Mouse (Mus musculus): ENCODE results near the gene Chrna1. TPM values are rescaled to one million over a fixed set of nuclear protein-coding genes. Genes with fewer than 3 reads are reported as not detected.

Chrna1 gene
- polyA plus RNA-seq, 1 experiment, result 0.19 TPM

GRCm38 (mm10) chr2:73609067-73609723, 29.1 kb upstream of the Chrna1 start:
- TF ChIP-seq POLR2A (IDR thresholded peaks at IDR 0.05; ENCODE audit: low read depth, low read length) (no peak), CTCF (IDR thresholded peaks at IDR 0.05; ENCODE audit: borderline replicate concordance, insufficient read depth, low read length) (no peak)
- H3K4me3 ChIP-seq (ENCODE audit: insufficient read depth, low read length), result no peak overlapping the region
- peaks cover 3% of the 10 kb centered on the region; the same call in 1 of the 2 replicates for H3K4me1 ChIP-seq (ENCODE audit: control insufficient read depth, insufficient read depth, low read length)
- no peak overlapping the region for H3K27ac ChIP-seq (ENCODE audit: insufficient read depth, low read length)

DNA sequence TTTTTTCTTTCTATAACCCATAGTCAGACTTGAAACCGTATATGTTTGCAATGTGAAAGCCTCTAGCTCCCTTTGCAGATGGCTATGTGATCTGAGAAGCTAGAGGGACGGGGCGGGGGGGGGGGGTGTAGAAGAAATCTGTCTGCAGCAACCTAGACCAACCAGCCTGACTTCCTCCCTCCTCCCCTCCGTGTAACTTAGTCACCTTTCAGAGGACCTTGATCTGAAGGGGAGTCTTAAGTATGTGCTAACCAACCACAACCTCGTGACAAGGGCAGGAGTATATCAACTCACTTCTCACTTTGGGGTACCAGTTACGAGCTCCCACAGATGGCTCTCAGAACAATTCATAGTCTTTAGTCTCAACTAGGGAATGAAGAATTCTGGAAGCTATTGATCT, 28.3 kb upstream of the Chrna1 start:
- peaks cover 3% of the 10 kb centered on the region; the same call in 1 of the 2 replicates for H3K4me1 ChIP-seq (ENCODE audit: control insufficient read depth, insufficient read depth, low read length)
- TF ChIP-seq POLR2A (IDR thresholded peaks at IDR 0.05; ENCODE audit: low read depth, low read length) (no peak), CTCF (IDR thresholded peaks at IDR 0.05; ENCODE audit: borderline replicate concordance, insufficient read depth, low read length) (no peak)
- H3K4me3 ChIP-seq (ENCODE audit: insufficient read depth, low read length), result no peak overlapping the region
- no peak overlapping the region for H3K27ac ChIP-seq (ENCODE audit: insufficient read depth, low read length)

DNA sequence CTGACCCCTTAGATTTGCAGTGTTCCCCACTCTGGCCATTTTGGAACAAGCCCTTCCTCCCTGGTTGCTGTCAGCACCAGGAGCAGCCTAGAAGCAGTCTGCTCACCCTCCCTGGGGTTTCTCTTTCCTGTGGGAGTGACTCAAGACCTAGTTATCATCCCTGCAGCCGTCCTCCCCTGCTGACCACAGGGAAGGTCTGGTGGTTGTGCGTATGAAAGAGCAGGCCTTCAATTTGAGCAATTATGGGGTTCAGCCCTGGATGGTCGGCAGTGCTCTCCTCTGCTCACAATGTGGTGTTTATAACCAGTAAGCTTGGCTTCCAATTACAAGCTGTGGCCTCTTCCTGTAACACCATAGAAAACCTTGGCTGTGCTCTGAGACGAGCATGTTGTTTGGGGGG, 27.5 kb upstream of the Chrna1 start:
- H3K27ac ChIP-seq (ENCODE audit: insufficient read depth, low read length), result no peak overlapping the region; the same call in 1 of the 2 replicates
- TF ChIP-seq POLR2A (IDR thresholded peaks at IDR 0.05; ENCODE audit: low read depth, low read length) (no peak), CTCF (IDR thresholded peaks at IDR 0.05; ENCODE audit: borderline replicate concordance, insufficient read depth, low read length) (no peak)
- H3K4me1 ChIP-seq (ENCODE audit: control insufficient read depth, insufficient read depth, low read length), result peaks cover 3% of the 10 kb centered on the region; the same call in 1 of the 2 replicates
- H3K4me3 ChIP-seq (ENCODE audit: insufficient read depth, low read length), result no peak overlapping the region

DNA sequence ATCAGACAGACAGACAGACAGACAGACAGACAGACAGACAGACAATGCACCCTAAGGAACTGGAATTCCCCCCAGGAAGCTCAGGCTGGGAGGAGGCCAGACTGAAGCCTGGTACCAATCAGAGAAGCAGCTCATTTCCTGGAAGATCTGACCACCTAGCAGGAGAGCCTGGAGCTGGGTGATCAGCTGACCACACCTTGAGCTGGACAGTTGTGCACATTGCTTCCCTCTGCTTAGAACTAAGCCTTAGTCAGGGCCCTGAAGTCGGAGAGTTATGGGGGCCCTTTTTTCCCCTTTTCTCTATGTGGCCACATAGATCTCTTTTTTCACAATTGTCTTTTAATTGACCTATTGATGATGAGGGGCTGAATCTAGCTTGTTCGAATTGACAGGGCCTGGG, 27.0 kb upstream of the Chrna1 start:
- Histone ChIP-seq H3K4me3 (ENCODE audit: insufficient read depth, low read length) (no peak overlapping the region), H3K27ac (ENCODE audit: insufficient read depth, low read length) (no peak overlapping the region; the same call in 1 of the 2 replicates), H3K4me1 (ENCODE audit: control insufficient read depth, insufficient read depth, low read length) (peaks cover 3% of the 10 kb centered on the region; the same call in 1 of the 2 replicates)
- TF ChIP-seq POLR2A (IDR thresholded peaks at IDR 0.05; ENCODE audit: low read depth, low read length) (no peak), CTCF (IDR thresholded peaks at IDR 0.05; ENCODE audit: borderline replicate concordance, insufficient read depth, low read length) (no peak)

DNA sequence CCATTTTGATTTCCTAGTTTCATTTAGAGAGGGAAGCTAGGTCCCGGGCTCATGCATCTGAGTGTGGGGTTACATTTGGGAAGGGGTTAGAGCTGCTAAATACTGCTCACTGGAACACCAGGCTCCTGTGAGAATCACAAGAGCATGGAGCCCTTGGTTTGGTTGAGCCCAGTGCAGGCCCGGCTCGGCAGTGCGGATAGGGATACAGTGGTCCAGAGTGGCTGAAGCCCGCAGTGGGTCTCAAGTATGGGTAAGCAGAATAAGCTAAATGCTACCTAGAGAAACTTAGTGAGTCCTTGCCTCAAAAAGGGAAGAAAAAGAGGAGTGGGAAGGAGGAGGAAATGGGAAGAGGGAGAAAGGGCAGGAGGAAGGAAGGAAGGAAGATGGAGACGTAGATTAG, 26.5 kb upstream of the Chrna1 start:
- TF ChIP-seq POLR2A (IDR thresholded peaks at IDR 0.05; ENCODE audit: low read depth, low read length), result no peak
- TF ChIP-seq CTCF (IDR thresholded peaks at IDR 0.05; ENCODE audit: borderline replicate concordance, insufficient read depth, low read length), result no peak
- no peak overlapping the region for H3K27ac ChIP-seq (ENCODE audit: insufficient read depth, low read length)

GRCm38 (mm10) chr2:73605077-73605476, 24.9 kb upstream of the Chrna1 start:
- Histone ChIP-seq H3K4me3 (ENCODE audit: insufficient read depth, low read length) (no peak overlapping the region), H3K27ac (ENCODE audit: insufficient read depth, low read length) (no peak overlapping the region), H3K4me1 (ENCODE audit: control insufficient read depth, insufficient read depth, low read length) (peaks cover 3% of the 10 kb centered on the region; the same call in 1 of the 2 replicates)
- TF ChIP-seq POLR2A (IDR thresholded peaks at IDR 0.05; ENCODE audit: low read depth, low read length) (no peak), CTCF (IDR thresholded peaks at IDR 0.05; ENCODE audit: borderline replicate concordance, insufficient read depth, low read length) (no peak)

More for the DNA sequence above, 26.5 kb upstream of the Chrna1 start:
- H3K4me1 ChIP-seq (ENCODE audit: control insufficient read depth, insufficient read depth, low read length), result peaks cover 3% of the 10 kb centered on the region; the same call in 1 of the 2 replicates
- no peak overlapping the region for H3K4me3 ChIP-seq (ENCODE audit: insufficient read depth, low read length)

DNA sequence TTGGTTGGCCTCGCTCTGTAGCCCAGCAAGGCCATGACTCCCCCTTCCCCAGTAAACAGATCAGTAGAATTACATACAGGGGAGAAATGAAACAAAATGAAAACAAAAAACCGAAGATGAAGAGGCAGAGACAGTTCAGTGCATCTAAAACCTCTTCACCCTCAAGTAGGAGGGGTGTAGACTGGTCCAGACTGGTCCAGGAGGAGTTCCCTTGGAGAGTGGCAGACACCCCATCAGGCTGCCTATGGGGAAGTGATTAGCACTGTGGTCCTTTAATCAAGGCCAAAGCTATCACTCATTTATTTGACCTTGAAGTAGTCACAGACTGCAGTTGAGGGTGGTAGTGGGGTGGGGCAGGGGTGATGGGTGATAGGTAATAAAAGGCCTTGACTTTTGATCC, 24.4 kb upstream of the Chrna1 start:
- TF ChIP-seq POLR2A (IDR thresholded peaks at IDR 0.05; ENCODE audit: low read depth, low read length), result no peak
- TF ChIP-seq CTCF (IDR thresholded peaks at IDR 0.05; ENCODE audit: borderline replicate concordance, insufficient read depth, low read length), result no peak
- Histone ChIP-seq H3K4me1 (ENCODE audit: control insufficient read depth, insufficient read depth, low read length) (peaks cover 3% of the 10 kb centered on the region; the same call in 1 of the 2 replicates), H3K4me3 (ENCODE audit: insufficient read depth, low read length) (no peak overlapping the region), H3K27ac (ENCODE audit: insufficient read depth, low read length) (no peak overlapping the region)

DNA sequence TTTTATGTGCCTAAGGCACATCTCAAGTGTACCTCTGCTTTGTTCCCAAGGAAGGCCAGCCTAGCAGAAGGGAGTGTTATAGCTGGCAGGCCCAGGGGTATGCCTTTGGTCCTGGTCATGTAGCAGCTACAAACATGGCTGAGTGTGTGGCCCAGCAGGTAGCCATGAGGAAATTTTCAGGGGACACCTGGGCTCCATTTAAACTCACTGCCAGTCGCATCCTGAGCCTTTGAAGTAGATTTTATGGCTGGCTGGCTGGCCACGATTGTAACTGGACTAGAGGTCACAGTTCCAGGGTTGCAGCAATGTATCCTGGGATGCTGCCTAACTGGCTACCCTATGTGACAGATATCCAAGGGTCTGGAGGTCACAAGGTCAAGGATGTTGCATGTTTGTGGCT, 20.5 kb upstream of the Chrna1 start:
- H3K4me3 ChIP-seq (ENCODE audit: insufficient read depth, low read length), result no peak overlapping the region
- TF ChIP-seq POLR2A (IDR thresholded peaks at IDR 0.05; ENCODE audit: low read depth, low read length), result no peak
- TF ChIP-seq CTCF (IDR thresholded peaks at IDR 0.05; ENCODE audit: borderline replicate concordance, insufficient read depth, low read length), result no peak
- H3K27ac ChIP-seq (ENCODE audit: insufficient read depth, low read length), result no peak overlapping the region
- H3K4me1 ChIP-seq (ENCODE audit: control insufficient read depth, insufficient read depth, low read length), result 0 out of 2 replicates have a peak, but pooled peaks cover 3% of the 10 kb centered on the region

GRCm38 (mm10) chr2:73597772-73598171, 17.6 kb upstream of the Chrna1 start:
- no peak for TF ChIP-seq POLR2A (IDR thresholded peaks at IDR 0.05; ENCODE audit: low read depth, low read length)
- TF ChIP-seq CTCF (IDR thresholded peaks at IDR 0.05; ENCODE audit: borderline replicate concordance, insufficient read depth, low read length), result no peak
- H3K4me1 ChIP-seq (ENCODE audit: control insufficient read depth, insufficient read depth, low read length), result peaks cover 7% of the 10 kb centered on the region; the same call in 1 of the 2 replicates
- no peak overlapping the region for H3K27ac ChIP-seq (ENCODE audit: insufficient read depth, low read length)
- H3K4me3 ChIP-seq (ENCODE audit: insufficient read depth, low read length), result no peak overlapping the region

DNA sequence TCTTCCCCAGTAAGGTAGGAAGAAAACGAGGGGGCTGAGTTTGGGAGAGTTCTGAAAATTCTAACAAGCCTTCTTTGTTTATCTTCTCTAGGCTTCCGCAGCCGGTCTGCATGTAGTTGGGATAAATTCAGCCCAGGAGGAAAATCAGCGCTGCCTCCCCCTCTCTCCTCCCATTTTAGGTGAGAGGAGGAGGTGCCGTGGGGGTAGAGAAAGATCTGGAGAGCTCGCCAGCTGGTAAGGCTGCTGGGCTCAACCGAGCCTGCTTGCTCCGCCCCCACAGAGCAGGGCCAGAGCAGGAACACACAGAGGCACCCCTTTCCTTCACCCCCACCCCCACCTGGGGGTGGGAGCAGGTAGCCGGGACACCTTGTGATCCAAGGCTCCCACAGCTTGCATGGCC, 16.6 kb upstream of the Chrna1 start:
- no peak for TF ChIP-seq POLR2A (IDR thresholded peaks at IDR 0.05; ENCODE audit: low read depth, low read length)
- TF ChIP-seq CTCF (IDR thresholded peaks at IDR 0.05; ENCODE audit: borderline replicate concordance, insufficient read depth, low read length), result no peak
- no peak overlapping the region for H3K27ac ChIP-seq (ENCODE audit: insufficient read depth, low read length)
- no peak overlapping the region for H3K4me3 ChIP-seq (ENCODE audit: insufficient read depth, low read length)

More for the DNA sequence above, 16.6 kb upstream of the Chrna1 start:
- peaks cover 13% of the 10 kb centered on the region for H3K4me1 ChIP-seq (ENCODE audit: control insufficient read depth, insufficient read depth, low read length)
